Mouse (Mus musculus): ENCODE data around the gene Sipa1l2.

Gene Sipa1l2

DNA sequence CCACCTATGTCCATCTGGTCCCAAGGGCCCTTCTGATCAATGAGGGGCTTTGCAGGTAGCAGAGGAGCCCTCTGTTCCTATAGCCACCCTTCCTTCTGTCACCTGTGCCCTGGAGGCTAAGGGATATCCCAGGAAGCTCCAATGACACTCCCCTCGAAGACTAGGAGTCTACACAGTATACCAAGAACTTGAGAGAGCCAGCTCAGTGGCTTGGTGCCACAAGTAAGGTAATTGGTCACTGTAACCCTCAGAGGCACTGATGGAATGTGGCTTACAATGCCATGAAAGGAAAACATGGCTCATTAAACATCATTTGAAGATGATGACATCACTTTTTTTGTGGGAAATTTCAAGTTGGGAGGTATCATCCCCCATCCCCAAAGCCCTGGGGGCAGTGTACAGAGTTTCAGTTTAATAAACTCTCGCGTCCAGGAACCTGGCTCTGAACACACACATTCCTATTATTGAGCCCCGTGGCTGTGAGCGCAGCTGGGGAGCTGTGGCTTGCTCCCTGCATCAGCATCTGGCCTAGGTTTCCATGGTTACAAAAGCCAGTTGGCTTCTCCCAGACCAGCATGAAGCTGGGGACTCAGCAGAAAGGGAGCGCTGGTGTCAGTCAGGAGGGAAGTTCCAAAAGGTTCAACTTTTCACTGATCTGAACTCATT is 104.3 kb downstream of the Sipa1l2 start:
- DNase-seq (ENCODE audit: low spot score), result no peak

DNA sequence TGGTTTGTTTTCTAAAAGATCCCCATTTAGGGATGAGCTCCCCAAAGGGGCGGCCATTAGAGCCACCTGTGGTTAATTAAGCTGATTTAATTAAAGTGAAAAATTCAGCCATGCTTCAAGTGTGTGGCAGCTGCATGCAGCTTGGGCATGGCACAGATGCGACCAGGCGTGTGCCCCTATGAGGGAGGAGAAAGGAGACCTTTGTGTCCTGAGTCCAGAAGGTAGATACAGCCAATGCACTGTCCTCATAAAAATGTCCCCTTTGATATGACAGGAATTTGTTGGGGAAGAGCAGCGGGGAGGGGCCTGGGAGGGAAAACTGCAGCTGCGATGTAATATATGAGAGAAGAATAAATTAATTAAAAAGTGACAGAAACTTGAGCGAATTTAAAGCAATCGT is 106.7 kb downstream of the Sipa1l2 start:
- no peak for DNase-seq (ENCODE audit: low spot score)

DNA sequence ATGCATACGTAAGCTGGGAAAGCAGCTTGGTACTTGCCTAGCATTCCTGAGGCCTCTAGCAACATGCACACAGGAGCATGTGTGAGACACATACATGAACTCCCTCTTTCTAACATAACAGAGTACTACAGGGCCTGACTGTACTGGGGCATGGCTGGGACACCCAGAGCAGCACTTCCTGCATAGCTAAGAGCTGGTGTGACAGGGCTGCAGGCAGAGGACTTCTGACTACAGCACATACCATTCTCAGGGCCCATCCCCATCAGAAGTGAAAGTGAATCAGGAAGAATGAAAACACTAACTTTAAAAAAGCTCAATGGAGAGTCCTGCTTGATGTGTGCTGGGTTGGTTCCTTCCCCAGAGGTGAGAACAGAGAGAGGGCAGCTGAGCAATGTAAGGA is 108.1 kb downstream of the Sipa1l2 start:
- no peak for DNase-seq (ENCODE audit: low spot score)

- no peak for DNase-seq (ENCODE audit: low spot score)
Observed at GRCm38 (mm10) chr8:125460602-125461001, 109.0 kb downstream of the Sipa1l2 start.

DNA sequence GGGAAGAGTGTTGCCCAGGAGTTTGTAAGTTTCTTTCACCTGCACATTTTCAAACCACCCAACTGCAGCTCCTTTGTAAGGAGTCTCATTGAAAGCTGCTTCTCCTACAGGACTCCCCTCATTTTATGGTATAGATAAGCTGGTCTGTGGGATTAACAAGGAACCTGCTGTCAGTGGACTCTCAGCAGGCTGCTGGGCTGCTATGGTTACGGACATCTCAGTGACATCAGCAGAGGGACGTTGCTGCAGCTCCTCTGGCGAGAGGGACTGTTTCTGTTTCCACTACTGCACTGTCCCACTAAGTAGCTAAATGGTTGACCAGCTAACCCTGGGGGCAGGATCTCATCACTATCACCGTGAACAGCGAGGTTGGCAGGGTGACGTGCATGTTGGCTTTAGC is 120.6 kb downstream of the Sipa1l2 start:
- DNase-seq (ENCODE audit: low spot score), result no peak

DNA sequence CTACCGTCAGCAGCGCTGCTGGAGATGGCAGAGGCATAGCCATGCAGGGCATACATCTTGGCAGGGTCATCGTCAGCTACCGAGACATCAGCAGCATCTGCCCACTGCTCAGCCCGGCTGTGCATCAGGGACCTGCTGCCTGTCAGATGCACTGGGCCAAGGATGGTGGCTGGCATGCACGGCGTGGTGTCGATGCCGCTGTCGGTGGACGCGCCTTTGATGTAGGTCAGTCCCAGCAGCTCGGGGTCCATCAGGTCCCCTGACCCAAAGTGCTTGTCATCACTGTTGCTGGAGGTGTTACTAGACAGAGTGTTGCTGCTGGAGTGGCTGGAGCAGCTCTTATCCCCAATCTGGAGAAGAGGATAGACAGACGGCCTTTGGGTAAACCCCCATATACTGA is 122.1 kb downstream of the Sipa1l2 start:
- DNase-seq (ENCODE audit: low spot score), result no peak

GRCm38 (mm10) chr8:125446236-125446635 is 123.4 kb downstream of the Sipa1l2 start:
- no peak for DNase-seq (ENCODE audit: low spot score)

- DNase-seq (ENCODE audit: low spot score), result no peak
Observed at GRCm38 (mm10) chr8:125445225-125445609, 124.4 kb downstream of the Sipa1l2 start.

GRCm38 (mm10) chr8:125444457-125445224 is 125.0 kb downstream of the Sipa1l2 start:
- DNase-seq (ENCODE audit: low spot score), result no peak

DNA sequence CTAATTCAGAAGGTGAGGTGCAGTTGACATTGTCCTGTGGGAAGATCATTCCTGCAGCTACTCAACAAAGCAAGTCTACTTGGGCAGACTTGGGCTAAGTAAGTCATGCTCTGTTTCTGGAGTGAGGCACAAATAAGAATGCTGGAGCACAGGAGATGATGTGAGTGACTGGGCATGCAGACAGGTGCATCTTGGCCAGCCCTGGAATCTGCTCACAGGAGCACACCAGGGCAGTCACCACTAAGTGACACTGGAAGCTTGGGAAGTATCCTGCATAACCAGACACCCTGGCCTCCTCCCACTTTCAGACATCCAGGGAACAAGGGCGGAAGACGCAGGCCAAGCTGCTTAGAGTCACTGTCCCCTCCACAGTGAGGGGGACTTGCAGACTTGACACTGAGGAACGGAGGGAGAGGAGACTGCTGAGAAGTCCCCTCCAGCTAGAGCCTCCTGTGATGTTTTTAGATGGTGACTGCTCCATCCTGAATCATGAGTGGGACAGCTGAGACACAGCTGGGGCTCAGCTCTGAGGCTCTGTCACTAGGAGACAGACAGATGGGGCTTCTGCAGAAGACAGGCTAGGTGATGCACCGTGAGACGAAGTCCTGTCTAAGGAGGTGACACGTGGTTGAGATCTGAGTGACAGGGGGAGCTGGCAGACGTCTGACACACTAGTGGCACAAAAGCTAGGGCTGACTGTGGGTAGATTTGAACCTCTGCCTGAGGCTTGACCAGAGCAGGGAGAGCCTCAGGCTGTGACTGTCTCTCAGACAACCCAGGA is 134.1 kb downstream of the Sipa1l2 start:
- DNase-seq (ENCODE audit: low spot score), result no peak

GRCm38 (mm10) chr8:125434151-125434550 is 135.5 kb downstream of the Sipa1l2 start:
- DNase-seq (ENCODE audit: low spot score), result no peak

- DNase-seq (ENCODE audit: low spot score), result no peak
Observed at GRCm38 (mm10) chr8:125431321-125431720, 138.3 kb downstream of the Sipa1l2 start.

- DNase-seq (ENCODE audit: low spot score), result no peak
Observed at GRCm38 (mm10) chr8:125430796-125431195, 138.8 kb downstream of the Sipa1l2 start.

DNA sequence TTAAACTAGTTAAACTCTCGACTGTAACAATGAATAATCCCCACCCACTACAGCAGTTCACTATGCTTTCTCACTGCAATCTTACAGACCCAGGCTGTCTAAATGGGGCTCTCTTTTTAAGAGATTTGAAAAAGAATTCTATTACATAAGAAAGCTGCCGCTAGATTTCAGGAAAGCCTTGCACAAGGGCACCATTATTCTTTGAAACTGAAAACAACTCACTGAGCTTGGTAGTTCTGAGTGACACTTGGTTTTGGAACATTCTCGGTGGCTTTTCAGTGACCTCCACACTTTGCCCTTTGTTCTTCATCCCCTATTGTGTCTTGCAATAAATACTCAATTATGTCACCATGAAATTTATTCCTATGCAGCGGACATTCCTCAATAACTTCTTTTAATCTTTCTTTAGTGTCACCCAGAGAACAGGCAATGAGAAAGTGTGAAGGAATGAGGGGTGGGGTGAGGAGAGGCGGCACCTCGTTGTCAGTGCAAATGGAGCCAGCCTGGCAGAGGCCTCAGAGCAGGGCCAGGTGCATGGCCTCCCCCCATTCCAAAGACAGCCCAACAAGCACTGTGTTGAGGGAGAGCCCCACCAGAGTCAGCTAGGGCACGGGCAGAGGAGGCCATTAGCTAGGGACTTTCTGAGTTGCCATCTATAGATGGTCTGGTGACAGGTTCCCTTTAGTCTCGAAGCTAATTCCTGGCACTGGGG is 140.5 kb downstream of the Sipa1l2 start:
- no peak for DNase-seq (ENCODE audit: low spot score)

DNA sequence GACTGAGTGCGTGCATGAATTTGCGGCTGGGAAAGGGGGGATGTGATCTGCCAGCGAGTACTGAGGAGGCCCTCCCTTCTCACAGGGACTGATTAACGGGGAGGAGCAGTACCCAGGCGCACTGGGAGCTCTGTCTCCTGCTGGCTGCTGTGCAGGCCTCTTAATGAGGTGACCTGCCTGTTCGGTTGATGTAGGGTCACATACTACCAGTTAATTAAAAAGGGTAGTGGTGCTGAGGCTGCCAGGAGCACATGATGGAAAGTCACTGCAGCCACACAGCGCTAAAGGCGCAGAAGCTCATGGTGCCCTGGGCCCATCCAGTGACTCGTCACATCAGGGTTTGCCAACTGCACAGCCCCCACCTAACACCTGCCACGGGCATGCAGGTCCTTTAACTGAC is 145.7 kb downstream of the Sipa1l2 start:
- DNase-seq (ENCODE audit: low spot score), result no peak

DNA sequence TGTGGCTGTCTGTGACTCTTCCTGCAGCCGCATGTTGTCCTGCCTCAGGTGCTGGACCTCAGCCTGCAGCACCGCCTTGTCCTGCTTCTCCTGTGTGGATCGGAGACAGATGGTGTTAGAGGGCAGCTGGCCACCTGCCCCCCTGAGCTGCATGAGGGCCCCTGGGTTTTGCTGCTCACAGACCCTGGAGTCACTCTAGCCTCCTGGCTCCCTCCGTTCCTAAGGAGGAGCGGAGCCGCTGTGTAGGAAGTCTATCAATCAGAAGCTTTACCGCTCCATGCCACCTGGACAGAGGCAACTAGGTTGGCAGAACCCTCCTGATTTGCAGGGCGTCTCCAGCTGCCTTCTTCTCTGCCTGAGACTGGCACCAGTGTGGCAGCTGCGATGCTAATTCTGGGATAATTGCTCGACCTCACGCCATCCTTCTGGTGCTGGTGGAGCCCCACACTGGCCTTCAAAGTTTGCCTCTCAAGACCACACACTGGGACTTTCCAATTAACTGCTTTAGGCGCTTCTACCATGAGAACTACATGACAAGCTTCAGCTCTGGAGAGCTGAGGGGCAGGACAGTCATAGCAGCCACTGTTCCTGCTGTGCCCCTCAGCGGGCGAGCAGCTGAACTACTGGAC is 150.3 kb downstream of the Sipa1l2 start:
- no peak for DNase-seq (ENCODE audit: low spot score)

GRCm38 (mm10) chr8:125416146-125416545 is 153.5 kb downstream of the Sipa1l2 start:
- DNase-seq (ENCODE audit: low spot score), result no peak

- DNase-seq (ENCODE audit: low spot score), result no peak
Observed at GRCm38 (mm10) chr8:125414651-125415050, 155.0 kb downstream of the Sipa1l2 start.

- DNase-seq (ENCODE audit: low spot score), result no peak
Observed at GRCm38 (mm10) chr8:125413001-125413909, 156.4 kb downstream of the Sipa1l2 start.

DNA sequence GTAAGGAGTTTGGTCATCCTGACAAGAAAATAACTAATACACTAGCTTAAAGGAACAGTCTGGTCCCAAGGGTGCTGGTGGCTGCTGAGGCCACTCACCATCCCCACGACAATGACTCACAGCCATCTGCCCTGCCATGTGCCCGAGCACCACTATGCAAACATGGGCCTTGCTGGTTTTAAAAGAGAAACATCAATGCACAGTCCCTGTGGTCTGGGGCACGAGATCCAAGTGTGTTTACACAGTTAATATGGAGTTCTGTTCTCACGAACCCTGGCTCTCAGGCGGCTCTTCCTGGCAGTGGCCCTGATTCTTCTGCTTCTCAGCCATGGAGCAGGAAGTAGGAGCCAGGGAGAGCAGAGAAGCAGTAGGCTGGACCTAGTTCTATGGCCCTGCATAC is 159.0 kb downstream of the Sipa1l2 start:
- no peak for DNase-seq (ENCODE audit: low spot score)

GRCm38 (mm10) chr8:125407672-125408071 is 161.9 kb downstream of the Sipa1l2 start:
- DNase-seq (ENCODE audit: low spot score), result no peak
